Mouse (Mus musculus) testis, postnatal 10 days (tissue): Measurements from ENCODE around the gene Tmem129.

ENCODE experiments used
- DNase-seq: peaks from one replicate; pipeline ENCODE4 v3.0.0; 2021; ENCODE audit warnings: low spot score

Tmem129 gene

GRCm38 (mm10) chr5:33687142-33687541 is 28.9 kb upstream of the Tmem129 start:
- DNase-seq: no peak

DNA sequence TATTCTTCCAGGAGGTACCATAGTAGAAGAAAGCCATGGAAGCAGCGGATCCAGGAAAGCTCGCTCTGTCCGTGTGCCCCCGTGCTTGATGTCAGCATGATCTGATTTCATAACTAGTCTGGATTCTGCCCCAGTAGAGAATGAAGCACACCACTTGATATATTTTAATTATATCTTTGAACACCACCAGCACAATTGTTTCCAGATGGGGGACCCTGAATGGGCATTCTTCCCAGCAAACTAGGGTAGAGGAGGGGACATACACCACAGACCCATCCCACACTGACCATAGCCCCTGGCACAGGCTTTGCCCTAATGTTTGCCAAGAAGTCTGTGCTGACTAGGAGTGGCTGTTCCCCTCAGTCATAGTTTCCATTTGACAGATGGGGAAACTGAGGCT is 26.7 kb upstream of the Tmem129 start:
- DNase-seq: no peak

DNA sequence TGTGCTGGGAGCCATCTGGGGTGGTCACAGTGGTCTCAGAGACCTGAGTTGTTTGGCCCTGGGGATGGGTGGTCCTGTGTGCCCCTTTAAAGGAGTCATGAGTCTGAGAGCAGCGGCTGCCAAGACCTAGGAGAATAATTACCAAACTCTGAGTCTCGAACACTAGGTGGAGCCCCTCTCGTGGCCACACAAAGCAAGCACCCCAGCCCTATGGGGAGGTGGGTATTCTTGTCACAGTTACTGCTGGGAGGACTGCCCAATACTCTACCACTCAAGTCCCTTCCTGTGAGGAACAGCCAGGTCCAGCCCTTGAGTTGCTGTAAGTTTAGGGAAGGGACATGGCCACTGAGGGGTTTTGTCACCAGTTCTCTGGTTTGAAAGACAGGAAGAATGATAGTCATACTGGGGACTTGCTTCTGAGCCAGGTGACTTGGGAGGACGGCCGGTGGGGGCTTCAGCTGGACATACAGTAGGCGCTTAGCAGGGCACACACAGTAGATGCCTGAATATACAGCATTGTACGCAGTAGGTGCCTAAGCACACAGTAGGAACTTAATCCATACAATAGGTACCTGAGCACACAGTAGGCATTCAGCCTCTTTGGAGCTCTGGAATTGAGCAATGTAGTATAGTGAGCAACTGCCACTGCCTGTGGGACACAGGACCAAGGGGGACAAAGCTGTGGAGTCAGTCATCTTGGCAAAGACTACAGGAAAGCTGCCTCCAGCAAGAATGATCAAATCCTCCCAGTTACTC is 25.9 kb upstream of the Tmem129 start:
- no peak for DNase-seq

DNA sequence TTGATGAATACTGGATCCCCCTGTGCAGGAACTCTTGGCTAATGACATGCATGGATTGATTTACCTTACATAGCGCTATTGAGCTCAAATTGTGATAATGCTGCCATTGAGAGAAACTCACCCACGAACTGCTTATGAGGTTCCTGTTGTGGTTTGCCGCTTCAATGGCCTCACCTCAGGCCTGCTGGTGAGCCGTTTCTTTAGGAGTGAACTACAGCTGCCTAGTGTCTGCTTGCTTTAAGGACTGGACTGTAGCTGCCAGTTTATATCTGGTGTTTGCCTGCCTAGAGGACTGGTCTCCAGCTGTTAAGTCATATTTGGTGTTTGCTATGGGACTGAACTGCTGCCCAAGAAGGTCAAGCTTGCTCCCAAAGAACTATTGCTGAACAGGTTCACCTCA is 24.7 kb upstream of the Tmem129 start:
- DNase-seq: no peak

DNA sequence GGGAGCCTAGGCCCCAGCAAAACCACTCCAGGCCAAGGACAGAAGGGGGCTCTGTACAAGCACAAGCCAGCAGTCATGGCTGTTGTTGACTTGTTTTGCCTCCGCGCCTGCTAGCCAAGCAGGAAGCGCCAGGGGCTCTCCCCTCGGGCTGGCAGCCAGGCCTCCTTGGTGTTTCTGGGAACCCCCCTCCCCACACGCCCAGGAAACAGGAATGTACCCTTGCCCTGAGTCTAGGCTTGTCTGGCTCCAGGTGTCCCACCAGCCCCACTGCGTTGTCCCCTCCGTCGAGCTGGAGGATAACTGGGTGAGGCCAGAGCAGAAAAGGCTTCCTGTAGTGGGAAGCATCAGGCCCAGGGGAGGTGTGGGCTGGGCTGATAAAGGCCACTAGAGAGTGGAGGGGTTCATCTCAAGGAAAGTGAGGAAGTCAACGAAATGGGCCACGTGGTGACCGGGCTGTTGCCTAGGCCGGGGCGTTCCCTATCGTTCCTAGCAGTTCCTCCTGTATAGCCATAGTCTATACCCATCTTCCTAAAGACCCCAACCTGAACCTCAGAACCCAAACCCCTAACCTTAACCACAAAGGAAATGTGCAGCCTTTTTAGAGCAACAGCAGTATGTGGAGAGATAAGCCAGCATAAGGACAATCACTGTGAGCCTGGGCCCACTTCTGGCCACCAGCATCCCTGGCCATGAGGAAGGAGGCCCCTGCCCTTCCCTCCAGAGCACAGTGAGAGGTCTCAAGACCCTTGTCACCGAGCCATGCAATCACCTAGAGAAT is 23.6 kb upstream of the Tmem129 start:
- no peak for DNase-seq

GRCm38 (mm10) chr5:33681044-33681443 is 22.8 kb upstream of the Tmem129 start:
- no peak for DNase-seq

GRCm38 (mm10) chr5:33678244-33678643 is 20.0 kb upstream of the Tmem129 start:
- no peak for DNase-seq

DNA sequence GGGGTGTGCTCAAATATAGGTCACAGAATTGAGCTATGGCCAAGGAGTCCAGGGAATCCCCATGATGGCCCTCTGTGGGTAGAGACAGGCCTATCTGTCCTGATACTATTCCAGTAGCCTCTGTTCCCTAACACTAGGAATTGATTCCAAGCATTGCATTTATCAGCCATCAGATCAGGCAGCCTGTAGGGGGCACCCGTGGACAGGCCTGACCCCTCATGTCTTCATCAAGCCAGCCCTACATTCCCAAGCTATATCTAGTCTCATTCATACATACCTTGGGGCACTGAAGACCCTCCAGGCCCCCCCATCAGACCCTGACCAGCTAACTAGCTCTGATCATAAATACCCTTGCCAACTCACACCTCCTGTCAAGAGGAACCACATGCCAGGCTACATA is 17.7 kb upstream of the Tmem129 start:
- DNase-seq: peak; percentile 66

GRCm38 (mm10) chr5:33674439-33674838 is 16.2 kb upstream of the Tmem129 start:
- no peak for DNase-seq

GRCm38 (mm10) chr5:33671659-33672058 is 13.4 kb upstream of the Tmem129 start:
- DNase-seq: no peak

GRCm38 (mm10) chr5:33668223-33668622 is 10.0 kb upstream of the Tmem129 start:
- no peak for DNase-seq

DNA sequence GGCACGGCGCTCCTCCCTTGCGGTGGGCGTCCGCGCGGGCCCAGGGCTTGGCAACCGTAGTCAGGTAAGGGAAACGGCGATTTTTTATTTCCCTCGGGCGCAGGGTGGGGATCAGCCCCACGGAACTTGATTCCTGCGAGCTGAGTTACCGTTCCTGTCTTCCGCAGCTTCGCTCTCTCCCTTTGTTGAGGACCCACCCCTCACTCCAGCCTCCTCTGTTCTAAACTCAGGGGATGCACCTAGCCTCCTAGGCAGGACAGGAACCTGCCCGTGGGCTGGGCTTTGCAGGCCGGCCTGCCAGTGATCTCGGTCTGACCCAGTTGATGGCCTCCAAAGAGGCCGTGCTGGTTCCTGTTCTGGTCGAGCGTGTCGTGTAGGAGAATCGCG is 441 bp upstream of the Tmem129 start:
- peak; percentile 50 for DNase-seq

- no peak for DNase-seq
Measured at GRCm38 (mm10) chr5:33657251-33657786, 897 bp downstream of the Tmem129 start.

GRCm38 (mm10) chr5:33656739-33657138 is 1.5 kb downstream of the Tmem129 start:
- no peak for DNase-seq

DNA sequence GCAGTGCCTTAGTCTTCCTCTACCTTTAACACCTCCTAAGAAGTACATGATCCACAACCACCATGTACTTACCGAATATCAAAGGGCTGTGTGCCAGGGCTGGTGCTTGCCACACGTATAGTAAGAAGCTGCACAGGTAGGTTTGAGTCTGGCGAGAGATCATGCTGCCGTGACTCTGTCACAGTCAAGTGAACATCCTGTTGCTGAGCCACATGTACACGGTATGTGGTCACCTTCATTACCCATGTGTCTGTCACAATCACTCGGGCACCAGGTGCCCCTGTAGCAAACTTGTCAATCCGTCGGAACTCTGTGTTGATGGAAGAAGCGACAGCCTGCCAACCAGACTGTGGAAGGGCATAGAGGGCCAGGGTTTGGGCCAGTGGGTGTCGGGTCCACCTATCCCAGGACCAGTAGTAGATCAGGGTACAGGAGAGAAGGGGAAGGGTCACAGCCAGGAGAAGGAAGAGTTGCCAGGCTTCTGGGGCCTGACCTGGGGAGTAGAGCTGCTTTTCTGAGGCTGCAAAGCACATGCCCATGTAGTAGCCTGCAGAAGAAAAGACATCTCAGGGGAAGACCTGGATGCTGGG is 2.9 kb downstream of the Tmem129 start:
- DNase-seq: no peak

- no peak for DNase-seq
Measured at GRCm38 (mm10) chr5:33654424-33654823, 3.8 kb downstream of the Tmem129 start.

DNA sequence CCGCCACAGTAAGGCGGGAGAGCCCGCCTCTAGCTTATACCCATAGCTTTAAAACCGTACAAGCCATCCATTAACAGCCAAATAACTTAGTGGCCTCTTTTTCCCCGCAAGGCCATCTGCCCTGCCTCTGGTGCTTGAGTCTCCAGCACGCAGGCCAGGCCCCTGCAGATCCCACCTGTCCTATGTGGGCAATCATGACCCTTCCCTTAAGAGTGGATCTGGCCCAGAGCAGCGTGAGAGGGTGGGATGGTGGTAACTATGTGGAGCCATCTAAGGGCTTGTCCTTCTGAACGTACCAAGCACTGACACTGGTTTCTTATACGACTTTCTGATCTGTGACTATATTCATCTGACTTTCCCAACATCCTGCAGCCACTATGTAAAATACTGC is 5.4 kb downstream of the Tmem129 start:
- DNase-seq: no peak

GRCm38 (mm10) chr5:33651921-33652782 is 6.1 kb downstream of the Tmem129 start, which contains the start of gene Slbp:
Slbp (minus strand) TSS chr5:33652574.
- DNase-seq: peak; percentile 97

GRCm38 (mm10) chr5:33651541-33651920 is 6.7 kb downstream of the Tmem129 start:
- DNase-seq: no peak

DNA sequence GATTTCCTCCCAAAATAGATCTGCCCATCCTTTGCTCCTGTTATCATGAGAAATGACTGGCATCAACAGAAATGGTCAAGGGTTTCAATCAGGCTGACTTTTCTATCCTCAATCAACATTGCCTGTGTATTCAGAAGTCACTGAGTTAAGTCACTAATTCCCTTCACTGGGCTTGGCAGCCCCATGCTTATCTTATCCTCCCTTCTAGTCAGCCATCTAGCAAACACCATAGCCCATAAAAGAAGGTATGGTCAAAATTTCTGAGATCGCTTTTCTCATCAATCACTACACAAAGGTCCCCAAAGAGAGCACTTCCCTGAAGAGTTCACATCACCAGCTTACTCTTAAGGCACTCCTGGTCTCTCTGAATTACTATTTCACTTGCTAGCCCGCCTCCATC is 7.2 kb downstream of the Tmem129 start:
- no peak for DNase-seq

DNA sequence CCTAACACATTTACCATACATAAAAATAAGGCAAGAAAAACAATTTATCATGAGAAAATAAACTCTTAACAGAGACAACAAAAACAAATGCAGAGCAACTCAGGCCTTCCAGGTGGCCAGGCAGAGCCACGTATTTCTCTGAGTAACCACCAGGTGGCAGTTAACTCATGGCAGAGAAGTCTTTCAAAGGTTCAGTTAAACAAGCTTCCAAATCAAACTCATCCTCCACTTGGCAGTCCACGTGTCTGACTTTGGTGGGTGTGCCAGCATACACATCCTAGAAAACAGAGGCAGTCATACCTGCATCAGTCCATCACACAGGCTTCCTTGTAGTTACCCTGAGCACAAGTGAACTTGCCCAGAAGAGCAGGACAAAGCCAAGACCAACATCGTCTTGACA is 17.6 kb downstream of the Tmem129 start:
- DNase-seq: no peak

DNA sequence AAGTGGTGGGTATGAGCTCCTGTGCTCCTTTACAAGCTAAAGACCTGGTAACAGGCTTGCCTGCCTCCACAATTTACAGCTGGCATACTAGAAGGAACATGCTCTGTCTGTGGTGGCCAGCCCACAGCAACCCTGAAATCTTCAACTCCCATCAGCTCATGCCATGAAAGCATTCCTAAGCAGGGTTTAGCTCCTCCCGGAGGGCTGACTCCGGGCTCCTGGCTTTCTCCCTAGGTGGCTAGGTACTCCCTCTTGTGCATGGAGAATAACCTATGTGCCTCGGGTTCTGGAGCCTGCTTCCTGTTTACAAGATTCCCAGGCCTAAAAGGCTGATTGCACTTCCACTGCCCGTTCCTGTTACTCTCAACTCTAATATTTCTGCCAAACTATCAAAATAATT is 19.4 kb downstream of the Tmem129 start:
- no peak for DNase-seq
